Mouse (Mus musculus) heart, embryonic 12.5 days (tissue): ENCODE data around the gene Bcl11b. TPM values are rescaled to one million over a fixed set of nuclear protein-coding genes. Genes with fewer than 3 reads are reported as not detected.

Source experiments
- ATAC-seq: fragments of 200-750 bp; cut with Nextera tagmentation; 2 replicates; pipeline ENCODE4 v1.8.0; 2017; ENCODE audit warnings: moderate TSS enrichment, moderate library complexity; ENCODE audit not compliant: insufficient number of reproducible peaks, low FRiP score
- H3K27ac ChIP-seq: fragments of 300-500 bp; sonication (generic); 2 replicates; pipeline ENCODE4 v1.5.1; 2016; ENCODE audit warnings: mild to moderate bottlenecking, moderate library complexity; ENCODE audit not compliant: poor library complexity, severe bottlenecking
- H3K27me3 ChIP-seq: fragments of 300-500 bp; sonication (generic); replicated peaks from 2 replicates; pipeline ENCODE4 v1.6.1; 2016; ENCODE audit warnings: mild to moderate bottlenecking, moderate library complexity
- H3K36me3 ChIP-seq: fragments of 300-500 bp; sonication (generic); 2 replicates; pipeline ENCODE4 v1.6.1; 2016; ENCODE audit warnings: mild to moderate bottlenecking, moderate library complexity
- H3K4me1 ChIP-seq: fragments of 300-500 bp; sonication (generic); replicated peaks from 2 replicates; pipeline ENCODE4 v1.6.1; 2016; ENCODE audit warnings: mild to moderate bottlenecking
- H3K4me2 ChIP-seq: fragments of 300-500 bp; sonication (generic); 2 replicates; pipeline ENCODE4 v1.6.1; 2016; ENCODE audit warnings: mild to moderate bottlenecking, moderate library complexity
- H3K4me3 ChIP-seq: fragments of 300-500 bp; sonication (generic); 2 replicates; pipeline ENCODE4 v1.5.1; 2016; ENCODE audit warnings: mild to moderate bottlenecking
- H3K9ac ChIP-seq: fragments of 300-500 bp; sonication (generic); 2 replicates; pipeline ENCODE4 v1.6.1; 2016; ENCODE audit warnings: mild to moderate bottlenecking, moderate library complexity
- H3K9me3 ChIP-seq: fragments of 300-500 bp; sonication (generic); replicated peaks from 2 replicates; pipeline ENCODE4 v1.6.1; 2016; ENCODE audit warnings: mild to moderate bottlenecking, moderate library complexity
- WGBS: fragments of 180-500 bp; shearing (Covaris S2); methylation state at CpG from one replicate; pipeline ENCODE4 v1.1.7; 2016; 5-methylcytosine and 5-hydroxymethylcytosine counted together
- polyA plus RNA-seq: library from polyadenylated mRNA; unstranded; fragments of >200 nt; fragmentation: Nextera tagmentation; extraction: Ambion mirVana; gene quantifications from 2 replicates; pipeline ENCODE4 v1.2.1, GENCODE M21; 2016

Bcl11b gene
- polyA plus RNA-seq, 1 experiment from 2014 or later: 4.9 TPM

DNA sequence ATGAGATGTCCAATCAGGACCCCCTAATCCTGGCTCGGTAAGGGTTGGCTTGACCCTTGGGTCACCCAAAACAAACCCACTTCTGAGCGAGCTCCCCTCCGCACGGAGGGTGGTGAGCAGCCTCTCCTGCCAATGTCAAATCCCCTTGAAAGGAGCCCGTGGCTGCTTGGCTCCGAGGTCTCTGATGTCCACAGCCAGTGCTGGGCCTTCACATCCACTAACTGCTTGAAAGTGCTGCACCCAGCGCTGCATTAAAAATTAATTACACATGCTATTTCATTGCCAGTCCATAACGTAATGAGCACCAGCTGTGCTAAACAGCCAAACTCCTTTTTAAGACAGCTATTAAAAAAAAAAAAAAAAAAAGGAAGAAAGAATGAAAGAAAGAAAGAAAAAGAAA, 43.5 kb downstream of the Bcl11b start:
- Histone ChIP-seq H3K4me2 (no peak overlapping the region), H3K9ac (no peak overlapping the region), H3K27me3 (no peaks in the 10 kb centered on the region), H3K4me1 (peaks cover 46% of the 10 kb centered on the region), H3K27ac (no peak overlapping the region), H3K36me3 (no peaks in the 10 kb centered on the region), H3K9me3 (no peaks in the 10 kb centered on the region), H3K4me3 (no peak overlapping the region)
- no peak for ATAC-seq
- WGBS: 75% methylated on average over 8 of the region's 8 CpGs

- no peak overlapping the region for H3K4me3 ChIP-seq
- WGBS: 90% methylated on average over 16 of the region's 16 CpGs
- H3K4me1 ChIP-seq: peaks cover 19% of the 10 kb centered on the region
- H3K27me3 ChIP-seq: no peaks in the 10 kb centered on the region; the same call in 1 of the 2 replicates
- no peaks in the 10 kb centered on the region for H3K36me3 ChIP-seq
- no peak overlapping the region; the same call in 1 of the 2 replicates for H3K4me2 ChIP-seq
- no peak overlapping the region for H3K27ac ChIP-seq
- ATAC-seq: no peak
- H3K9me3 ChIP-seq: no peaks in the 10 kb centered on the region
- no peak overlapping the region for H3K9ac ChIP-seq
These were observed 50.2 kb downstream of the Bcl11b start for GRCm38 (mm10) chr12:107953044-107953684.

DNA sequence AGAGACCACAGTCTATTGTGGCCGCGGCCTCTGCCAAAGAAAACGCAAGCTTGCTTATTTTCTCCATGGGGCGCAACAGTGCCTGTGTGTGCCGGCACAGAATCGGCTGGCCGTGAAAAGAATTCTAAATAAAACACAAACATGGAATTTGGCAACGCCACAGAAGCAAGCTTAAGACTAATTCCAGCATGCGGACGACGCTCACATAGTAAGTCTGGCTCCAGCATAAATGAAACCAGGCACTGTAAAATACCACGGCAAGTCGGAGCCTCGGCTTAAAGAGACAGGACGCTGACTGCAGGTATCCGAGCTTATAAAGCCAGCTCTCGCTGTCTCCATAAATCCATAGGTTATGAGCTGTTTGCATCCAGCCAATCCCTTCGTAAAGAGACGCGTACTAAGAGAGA, 51.1 kb downstream of the Bcl11b start:
- H3K4me2 ChIP-seq: peak overlapping the region; percentile 21
- no peaks in the 10 kb centered on the region for H3K9me3 ChIP-seq
- no peak overlapping the region for H3K4me3 ChIP-seq
- no peaks in the 10 kb centered on the region; the same call in 1 of the 2 replicates for H3K27me3 ChIP-seq
- WGBS: 69% methylated on average over 20 of the region's 20 CpGs
- ATAC-seq: no peak
- H3K36me3 ChIP-seq: no peaks in the 10 kb centered on the region
- H3K27ac ChIP-seq: no peak overlapping the region
- H3K9ac ChIP-seq: no peak overlapping the region
- peaks cover 19% of the 10 kb centered on the region for H3K4me1 ChIP-seq

DNA sequence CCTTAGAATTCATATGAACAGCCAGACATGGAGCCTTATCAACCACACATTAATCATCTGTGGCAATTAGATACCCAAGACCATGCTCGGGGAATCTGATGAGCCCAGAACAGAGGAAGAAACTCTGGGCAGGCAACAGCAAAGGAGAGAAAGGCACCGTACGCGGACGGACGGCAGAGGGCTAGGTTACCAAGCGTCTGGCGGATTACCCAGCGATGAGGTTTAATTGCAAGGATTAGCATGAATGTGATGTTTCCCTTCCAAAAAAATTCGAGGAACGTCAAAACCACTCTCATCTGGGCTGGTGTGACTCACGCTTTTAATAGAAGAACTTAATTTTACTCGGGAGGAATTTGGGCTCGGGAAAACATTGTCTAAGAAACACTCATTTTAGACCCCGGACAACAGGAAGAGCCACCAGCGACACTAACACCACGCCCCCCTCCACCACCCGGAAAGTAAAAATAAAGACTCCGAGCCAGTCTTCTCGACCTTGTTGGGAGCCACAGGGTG, 52.7 kb downstream of the Bcl11b start:
- no peaks in the 10 kb centered on the region for H3K36me3 ChIP-seq
- H3K4me3 ChIP-seq: no peak overlapping the region
- H3K9me3 ChIP-seq: no peaks in the 10 kb centered on the region
- H3K4me2 ChIP-seq: peak overlapping the region; percentile 20; the same call in 1 of the 2 replicates
- 65% methylated on average over 20 of the region's 20 CpGs for WGBS
- H3K4me1 ChIP-seq: peaks cover 19% of the 10 kb centered on the region
- H3K9ac ChIP-seq: no peak overlapping the region
- no peak overlapping the region for H3K27ac ChIP-seq
- no peak for ATAC-seq
- H3K27me3 ChIP-seq: no peaks in the 10 kb centered on the region; the same call in 1 of the 2 replicates

DNA sequence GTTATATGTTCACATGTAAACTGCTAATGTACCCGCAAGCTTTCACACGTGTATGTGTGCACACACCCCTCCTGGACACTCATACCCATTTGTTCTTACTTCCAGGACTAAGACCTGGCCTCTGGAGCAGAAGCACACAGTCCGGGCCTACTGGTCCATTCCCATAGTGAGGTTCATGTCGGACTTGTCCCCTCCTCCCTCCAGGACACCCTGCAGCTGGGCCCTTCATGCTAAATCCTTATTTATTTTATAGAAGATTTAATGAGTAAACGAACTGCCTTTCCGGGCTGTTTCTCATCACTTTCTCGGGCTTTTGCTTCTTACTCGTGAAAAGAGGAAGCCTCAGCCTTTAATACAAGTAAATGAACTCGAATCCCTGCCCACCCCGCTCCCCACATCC, 54.0 kb downstream of the Bcl11b start:
- no peak for ATAC-seq
- no peaks in the 10 kb centered on the region; the same call in 1 of the 2 replicates for H3K27me3 ChIP-seq
- H3K4me3 ChIP-seq: no peak overlapping the region
- H3K9me3 ChIP-seq: no peaks in the 10 kb centered on the region
- WGBS: 87% methylated on average over 10 of the region's 10 CpGs
- H3K36me3 ChIP-seq: no peaks in the 10 kb centered on the region
- H3K9ac ChIP-seq: no peak overlapping the region
- no peak overlapping the region for H3K27ac ChIP-seq
- no peak overlapping the region for H3K4me2 ChIP-seq
- H3K4me1 ChIP-seq: peaks cover 19% of the 10 kb centered on the region

DNA sequence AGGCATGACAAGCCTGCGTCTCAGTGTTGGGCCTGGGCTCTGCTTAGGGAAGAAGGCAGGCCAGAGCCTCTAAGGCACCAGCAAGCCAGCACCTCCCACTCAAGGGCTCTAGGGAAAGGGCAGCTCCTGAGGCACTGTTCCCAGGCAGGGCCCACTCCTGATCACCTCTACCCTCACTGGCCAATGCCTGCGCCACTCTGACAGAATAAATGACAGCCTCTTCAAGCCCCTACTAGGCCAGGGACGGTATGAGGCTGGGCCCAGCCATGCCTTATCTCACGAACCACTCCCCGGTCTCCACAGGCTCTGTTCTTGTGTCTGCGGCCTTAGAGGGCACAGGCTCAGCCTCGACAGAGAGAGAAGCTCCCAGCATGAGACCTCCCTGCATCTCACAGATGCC, 61.3 kb downstream of the Bcl11b start:
- no peak overlapping the region for H3K4me2 ChIP-seq
- peaks cover 21% of the 10 kb centered on the region for H3K4me1 ChIP-seq
- peak; percentile 43; the same call in 1 of the 2 replicates for ATAC-seq
- peaks cover 9% of the 10 kb centered on the region; the same call in 1 of the 2 replicates for H3K27me3 ChIP-seq
- H3K27ac ChIP-seq: peak overlapping the region; percentile 19
- H3K36me3 ChIP-seq: no peaks in the 10 kb centered on the region
- no peaks in the 10 kb centered on the region for H3K9me3 ChIP-seq
- 17% methylated on average over 7 of the region's 7 CpGs for WGBS
- H3K9ac ChIP-seq: no peak overlapping the region
- H3K4me3 ChIP-seq: no peak overlapping the region

DNA sequence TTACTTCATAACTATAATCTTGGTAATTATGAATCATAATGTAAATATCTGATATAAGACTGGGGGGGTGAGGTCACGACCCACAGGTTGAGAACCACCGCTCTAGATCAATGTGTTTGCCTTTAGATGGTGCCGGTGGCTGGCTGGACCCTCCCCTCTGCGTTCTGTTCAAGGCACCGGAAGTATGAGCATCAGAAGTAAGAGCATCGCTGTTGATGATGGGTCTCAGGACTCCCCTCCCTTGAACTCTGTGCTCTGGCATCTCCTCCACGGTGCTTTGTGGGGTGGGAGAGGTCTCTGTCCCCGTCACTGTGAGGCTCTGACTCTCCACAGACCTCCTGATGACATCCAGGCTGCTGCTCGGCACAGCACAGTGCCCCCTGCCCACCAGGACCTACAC, 62.6 kb downstream of the Bcl11b start:
- 83% methylated on average over 9 of the region's 9 CpGs for WGBS
- no peaks in the 10 kb centered on the region for H3K36me3 ChIP-seq
- no peak overlapping the region for H3K27ac ChIP-seq
- H3K27me3 ChIP-seq: peaks cover 9% of the 10 kb centered on the region; the same call in 1 of the 2 replicates
- H3K9me3 ChIP-seq: no peaks in the 10 kb centered on the region
- H3K4me1 ChIP-seq: peaks cover 21% of the 10 kb centered on the region
- H3K9ac ChIP-seq: no peak overlapping the region
- ATAC-seq: no peak
- no peak overlapping the region for H3K4me2 ChIP-seq
- no peak overlapping the region for H3K4me3 ChIP-seq

DNA sequence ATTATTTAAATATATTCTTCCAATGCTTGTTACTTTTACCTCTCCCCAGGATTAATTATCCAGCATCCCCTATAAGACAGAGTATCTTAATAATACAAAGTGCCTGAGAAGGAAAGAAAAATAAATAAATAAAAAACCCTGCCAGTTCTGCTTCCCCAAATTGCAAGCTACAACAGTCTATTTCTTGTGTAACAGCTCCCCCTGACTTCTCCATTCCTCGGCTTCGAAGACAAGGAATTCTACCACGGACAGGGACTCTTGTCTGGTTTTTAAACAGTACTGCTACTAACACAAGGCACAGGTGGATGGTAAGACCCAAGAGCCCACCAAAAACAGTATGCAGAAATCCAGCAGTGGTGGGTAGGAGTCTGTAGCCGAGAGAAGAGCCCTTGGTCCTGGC, 64.2 kb downstream of the Bcl11b start:
- WGBS: 65% methylated on average over 4 of the region's 4 CpGs
- no peak overlapping the region for H3K4me3 ChIP-seq
- H3K9ac ChIP-seq: no peak overlapping the region
- peaks cover 31% of the 10 kb centered on the region for H3K4me1 ChIP-seq
- ATAC-seq: no peak
- no peak overlapping the region for H3K4me2 ChIP-seq
- H3K9me3 ChIP-seq: no peaks in the 10 kb centered on the region
- no peak overlapping the region for H3K27ac ChIP-seq
- H3K27me3 ChIP-seq: peaks cover 11% of the 10 kb centered on the region; the same call in 1 of the 2 replicates
- no peaks in the 10 kb centered on the region for H3K36me3 ChIP-seq

GRCm38 (mm10) chr12:107936972-107937371, 66.4 kb downstream of the Bcl11b start:
- Histone ChIP-seq H3K4me3 (no peak overlapping the region), H3K27me3 (0 out of 2 replicates have a peak, but pooled peaks cover 9% of the 10 kb centered on the region), H3K4me2 (no peak overlapping the region), H3K9ac (no peak overlapping the region), H3K36me3 (no peaks in the 10 kb centered on the region), H3K27ac (no peak overlapping the region), H3K9me3 (no peaks in the 10 kb centered on the region), H3K4me1 (peaks cover 36% of the 10 kb centered on the region)
- 74% methylated on average over 5 of the region's 5 CpGs for WGBS
- ATAC-seq: no peak

DNA sequence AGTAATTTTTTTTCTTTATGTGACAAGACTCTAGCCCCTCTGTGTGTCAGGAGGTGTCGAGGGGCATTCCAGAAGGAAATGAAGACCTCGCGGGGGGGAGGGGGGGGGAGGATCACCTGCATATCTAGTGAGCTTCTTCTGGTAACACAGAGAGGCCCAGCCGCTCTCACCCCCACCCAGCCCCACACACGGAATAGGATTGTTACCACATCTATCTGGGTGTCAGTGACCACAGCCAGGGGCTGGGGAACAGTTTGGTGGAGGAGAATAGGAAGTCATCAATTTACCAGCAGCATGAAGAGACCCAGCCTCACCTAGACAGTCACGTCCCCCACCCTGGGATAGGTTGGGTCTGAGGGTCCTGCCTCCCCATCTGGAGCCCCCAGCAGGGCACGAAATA, 67.0 kb downstream of the Bcl11b start:
- Histone ChIP-seq H3K4me1 (peaks cover 36% of the 10 kb centered on the region), H3K9ac (no peak overlapping the region), H3K9me3 (no peaks in the 10 kb centered on the region), H3K4me3 (no peak overlapping the region), H3K36me3 (no peaks in the 10 kb centered on the region), H3K4me2 (no peak overlapping the region), H3K27me3 (0 out of 2 replicates have a peak, but pooled peaks cover 9% of the 10 kb centered on the region), H3K27ac (no peak overlapping the region)
- 74% methylated on average over 7 of the region's 7 CpGs for WGBS
- ATAC-seq: no peak

DNA sequence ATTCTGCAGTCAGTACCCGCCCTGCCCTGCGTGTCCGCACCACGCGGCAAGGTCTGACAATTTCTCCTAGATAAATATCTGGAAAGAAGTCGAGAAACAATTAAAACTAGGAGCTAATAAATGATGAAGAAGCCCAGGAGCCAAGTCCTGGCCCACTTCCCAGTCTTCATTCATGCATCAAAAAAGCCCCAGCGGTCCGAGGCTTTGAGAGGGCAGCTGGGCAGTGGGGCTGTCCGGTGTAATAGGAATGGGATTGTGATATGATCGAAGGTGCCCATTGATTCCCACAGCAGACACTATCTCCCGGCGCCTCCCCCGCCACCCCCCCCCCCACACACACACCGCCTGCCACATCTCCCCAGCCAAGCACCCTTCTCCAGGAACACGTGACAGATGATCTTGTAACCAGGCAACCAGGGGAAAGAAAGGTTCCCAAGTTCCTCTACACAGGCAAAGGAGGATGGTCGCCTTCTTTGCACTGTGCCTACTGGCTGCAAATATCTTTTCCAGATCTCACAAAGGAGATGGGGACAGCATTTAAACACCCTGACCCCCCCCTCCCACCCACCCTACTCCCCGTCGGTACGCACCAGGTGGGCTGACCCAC, 68.5 kb downstream of the Bcl11b start:
- H3K4me2 ChIP-seq: no peak overlapping the region
- no peaks in the 10 kb centered on the region for H3K36me3 ChIP-seq
- peaks cover 39% of the 10 kb centered on the region for H3K4me1 ChIP-seq
- H3K27ac ChIP-seq: no peak overlapping the region
- WGBS: 70% methylated on average over 19 of the region's 19 CpGs
- no peak for ATAC-seq
- no peak overlapping the region for H3K4me3 ChIP-seq
- 0 out of 2 replicates have a peak, but pooled peaks cover 9% of the 10 kb centered on the region for H3K27me3 ChIP-seq
- no peak overlapping the region for H3K9ac ChIP-seq
- no peaks in the 10 kb centered on the region for H3K9me3 ChIP-seq
